Mouse (Mus musculus) embryonic facial prominence, embryonic 11.5 days (tissue): ENCODE measurements around the gene Rere. TPM values are rescaled to one million over a fixed set of nuclear protein-coding genes. Genes with fewer than 3 reads are reported as not detected.

ENCODE experiments used
- ATAC-seq: fragments of 200-750 bp; cut with Nextera tagmentation; replicated peaks from 2 replicates; pipeline ENCODE4 v1.8.0; 2017; ENCODE audit warnings: low read depth; ENCODE audit not compliant: insufficient number of reproducible peaks, low FRiP score, low TSS enrichment
- DNase-seq: peaks from one replicate; pipeline ENCODE4 v3.0.0-alpha.2; 2015; ENCODE audit warnings: low spot score
- H3K27ac ChIP-seq: fragments of 300-500 bp; sonication (generic); replicated peaks from 2 replicates; pipeline ENCODE4 v1.5.1; 2014; ENCODE audit warnings: mild to moderate bottlenecking, low read depth, low read length, control low read depth
- H3K27me3 ChIP-seq: fragments of 300-500 bp; sonication (generic); 2 replicates; pipeline ENCODE4 v1.6.1; 2014; ENCODE audit warnings: mild to moderate bottlenecking, low read length, moderate library complexity, mixed read lengths; ENCODE audit not compliant: control insufficient read depth, insufficient read depth
- H3K36me3 ChIP-seq: fragments of 300-500 bp; sonication (generic); replicated peaks from 2 replicates; pipeline ENCODE4 v1.6.1; 2014; ENCODE audit warnings: low read depth, mild to moderate bottlenecking, low read length, moderate library complexity, mixed read lengths; ENCODE audit not compliant: control insufficient read depth, insufficient read depth
- H3K4me1 ChIP-seq: fragments of 300-500 bp; sonication (generic); 2 replicates; pipeline ENCODE4 v1.6.1; 2014; ENCODE audit warnings: low read length, mixed read lengths; ENCODE audit not compliant: control insufficient read depth, insufficient read depth
- H3K4me2 ChIP-seq: fragments of 300-500 bp; sonication (generic); 2 replicates; pipeline ENCODE4 v1.6.1; 2014; ENCODE audit warnings: low read depth, mild to moderate bottlenecking, control low read depth, low read length, moderate library complexity
- H3K4me3 ChIP-seq: fragments of 300-500 bp; sonication (generic); 2 replicates; pipeline ENCODE4 v1.5.1; 2014; ENCODE audit warnings: low read depth, low read length, control low read depth
- H3K9ac ChIP-seq: fragments of 300-500 bp; sonication (generic); replicated peaks from 2 replicates; pipeline ENCODE4 v1.6.1; 2014; ENCODE audit warnings: mild to moderate bottlenecking, control low read depth, low read length
- H3K9me3 ChIP-seq: fragments of 300-500 bp; sonication (generic); replicated peaks from 2 replicates; pipeline ENCODE4 v1.6.1; 2016; ENCODE audit warnings: mild to moderate bottlenecking, low read length, inconsistent platforms, mixed read lengths; ENCODE audit not compliant: control insufficient read depth
- WGBS: fragments of 180-500 bp; shearing (Covaris S2); extraction: QIAGEN DNeasy Blood & Tissue Kit; methylation state at CpG from one replicate; pipeline ENCODE4 v1.1.7; 2014; 5-methylcytosine and 5-hydroxymethylcytosine counted together
- polyA plus RNA-seq: library from polyadenylated mRNA; unstranded; fragments of >200 nt; fragmentation: Nextera tagmentation; extraction: Ambion mirVana; gene quantifications from 2 replicates; pipeline ENCODE4 v1.2.1, GENCODE M21; 2014

Rere gene
- polyA plus RNA-seq, 1 experiment from 2014 or later, result 22.9 TPM

- no peaks in the 10 kb centered on the region for H3K4me1 ChIP-seq
- no peaks in the 10 kb centered on the region for H3K27me3 ChIP-seq
- 85% methylated on average over 10 of the region's 10 CpGs for WGBS
- H3K9ac ChIP-seq, result no peak overlapping the region
- no peaks in the 10 kb centered on the region; the same call in 1 of the 2 replicates for H3K36me3 ChIP-seq
- DNase-seq (no peak), ATAC-seq (no peak)
- no peaks in the 10 kb centered on the region for H3K9me3 ChIP-seq
- H3K4me2 ChIP-seq, result no peak overlapping the region
- H3K27ac ChIP-seq, result no peak overlapping the region
- no peak overlapping the region for H3K4me3 ChIP-seq
These were observed 139.3 kb downstream of the Rere start for GRCm38 (mm10) chr4:150420576-150421263.

- no peak overlapping the region for H3K9ac ChIP-seq
- no peak overlapping the region for H3K4me2 ChIP-seq
- no peak for ATAC-seq
- H3K4me1 ChIP-seq, result no peaks in the 10 kb centered on the region
- no peak for DNase-seq
- no peak overlapping the region for H3K4me3 ChIP-seq
- H3K36me3 ChIP-seq, result no peaks in the 10 kb centered on the region; the same call in 1 of the 2 replicates
- H3K27me3 ChIP-seq, result no peaks in the 10 kb centered on the region
- H3K27ac ChIP-seq, result no peak overlapping the region
- H3K9me3 ChIP-seq, result no peaks in the 10 kb centered on the region
- 51% methylated on average over 8 of the region's 8 CpGs for WGBS
These were observed 144.8 kb downstream of the Rere start for GRCm38 (mm10) chr4:150426098-150426879.

- no peak for DNase-seq
- H3K27ac ChIP-seq, result no peak overlapping the region
- H3K9me3 ChIP-seq, result no peaks in the 10 kb centered on the region
- H3K36me3 ChIP-seq, result no peaks in the 10 kb centered on the region
- WGBS, result 54% methylated on average over 5 of the region's 5 CpGs
- no peak for ATAC-seq
- no peak overlapping the region for H3K9ac ChIP-seq
- no peak overlapping the region for H3K4me2 ChIP-seq
- H3K4me3 ChIP-seq, result no peak overlapping the region
- H3K27me3 ChIP-seq, result no peaks in the 10 kb centered on the region
- no peaks in the 10 kb centered on the region for H3K4me1 ChIP-seq
These were observed 145.5 kb downstream of the Rere start for GRCm38 (mm10) chr4:150426880-150427476.

- no peaks in the 10 kb centered on the region for H3K36me3 ChIP-seq
- WGBS, result 84% methylated on average over 4 of the region's 4 CpGs
- H3K27ac ChIP-seq, result no peak overlapping the region
- no peaks in the 10 kb centered on the region for H3K27me3 ChIP-seq
- no peak overlapping the region for H3K4me2 ChIP-seq
- DNase-seq, result no peak
- H3K4me1 ChIP-seq, result no peaks in the 10 kb centered on the region
- no peaks in the 10 kb centered on the region for H3K9me3 ChIP-seq
- no peak overlapping the region for H3K9ac ChIP-seq
- ATAC-seq, result no peak
- no peak overlapping the region for H3K4me3 ChIP-seq
These were observed 147.3 kb downstream of the Rere start for GRCm38 (mm10) chr4:150428762-150429161.

- DNase-seq (no peak), ATAC-seq (no peak)
- H3K4me3 ChIP-seq, result no peak overlapping the region
- no peak overlapping the region for H3K4me2 ChIP-seq
- H3K27me3 ChIP-seq, result no peaks in the 10 kb centered on the region
- WGBS, result 89% methylated on average over 5 of the region's 5 CpGs
- no peak overlapping the region for H3K9ac ChIP-seq
- H3K4me1 ChIP-seq, result no peaks in the 10 kb centered on the region
- no peaks in the 10 kb centered on the region for H3K36me3 ChIP-seq
- no peak overlapping the region for H3K27ac ChIP-seq
- no peaks in the 10 kb centered on the region for H3K9me3 ChIP-seq
These were observed 152.6 kb downstream of the Rere start for GRCm38 (mm10) chr4:150433827-150434574.

GRCm38 (mm10) chr4:150435590-150435989 lies 154.1 kb downstream of the Rere start:
- DNase-seq (no peak), ATAC-seq (no peak)
- no peaks in the 10 kb centered on the region for H3K27me3 ChIP-seq
- 93% methylated on average over 5 of the region's 5 CpGs for WGBS
- no peak overlapping the region for H3K9ac ChIP-seq
- no peak overlapping the region for H3K4me3 ChIP-seq
- H3K9me3 ChIP-seq, result no peaks in the 10 kb centered on the region
- H3K36me3 ChIP-seq, result no peaks in the 10 kb centered on the region
- H3K4me1 ChIP-seq, result no peaks in the 10 kb centered on the region
- no peak overlapping the region for H3K4me2 ChIP-seq
- no peak overlapping the region for H3K27ac ChIP-seq

- Histone ChIP-seq H3K9ac (no peak overlapping the region), H3K9me3 (no peaks in the 10 kb centered on the region), H3K4me3 (no peak overlapping the region), H3K27me3 (no peaks in the 10 kb centered on the region), H3K27ac (no peak overlapping the region), H3K36me3 (no peaks in the 10 kb centered on the region), H3K4me2 (no peak overlapping the region), H3K4me1 (no peaks in the 10 kb centered on the region)
- ATAC-seq (no peak), DNase-seq (no peak)
- 84% methylated on average over 6 of the region's 6 CpGs for WGBS
These were observed 157.2 kb downstream of the Rere start for GRCm38 (mm10) chr4:150438621-150439020.
